Mouse (Mus musculus) megakaryocyte, embryonic 14.5 days (primary cell): ENCODE measurements around the gene Ldlrap1.

Source experiments
- FLI1 ChIP-seq: IDR thresholded peaks from 2 replicates; pipeline ENCODE4 v1.6.1; 2012; ENCODE audit warnings: low read length, inconsistent platforms, mixed read lengths
- GATA1 ChIP-seq: IDR thresholded peaks from 3 replicates; pipeline ENCODE4 v1.6.1; 2012; ENCODE audit warnings: mixed read lengths, low read length, inconsistent platforms, borderline replicate concordance

- TF ChIP-seq GATA1 (no peak), FLI1 (no peak)
Measured at GRCm38 (mm10) chr4:134753516-134754261, 14.1 kb downstream of the Ldlrap1 start.
